Mouse (Mus musculus) neural tube, embryonic 15.5 days (tissue): ENCODE measurements around the gene Yars. TPM values are rescaled to one million over a fixed set of nuclear protein-coding genes. Genes with fewer than 3 reads are reported as not detected.

ENCODE experiments used
- ATAC-seq: fragments of 200-750 bp; cut with Nextera tagmentation; 2 replicates; pipeline ENCODE4 v1.8.0; 2017; ENCODE audit warnings: mild to moderate bottlenecking, moderate TSS enrichment, moderate library complexity; ENCODE audit not compliant: low FRiP score
- H3K27ac ChIP-seq: fragments of 300-500 bp; sonication (generic); replicated peaks from 2 replicates; pipeline ENCODE4 v1.5.1; 2015; ENCODE audit warnings: mild to moderate bottlenecking, inconsistent platforms
- H3K27me3 ChIP-seq: fragments of 300-500 bp; sonication (generic); replicated peaks from 2 replicates; pipeline ENCODE4 v1.6.1; 2015; ENCODE audit warnings: inconsistent platforms
- H3K36me3 ChIP-seq: fragments of 300-500 bp; sonication (generic); 2 replicates; pipeline ENCODE4 v1.6.1; 2015; ENCODE audit warnings: inconsistent platforms
- H3K4me1 ChIP-seq: fragments of 300-500 bp; sonication (generic); 2 replicates; pipeline ENCODE4 v1.6.1; 2015; ENCODE audit warnings: inconsistent platforms
- H3K4me2 ChIP-seq: fragments of 300-500 bp; sonication (generic); 2 replicates; pipeline ENCODE4 v1.6.1; 2015; ENCODE audit warnings: inconsistent platforms, mild to moderate bottlenecking, moderate library complexity
- H3K4me3 ChIP-seq: fragments of 300-500 bp; sonication (generic); replicated peaks from 2 replicates; pipeline ENCODE4 v1.5.1; 2015; ENCODE audit warnings: mild to moderate bottlenecking, inconsistent platforms
- H3K9ac ChIP-seq: fragments of 300-500 bp; sonication (generic); replicated peaks from 2 replicates; pipeline ENCODE4 v1.6.1; 2015; ENCODE audit warnings: mild to moderate bottlenecking, inconsistent platforms
- H3K9me3 ChIP-seq: fragments of 300-500 bp; sonication (generic); replicated peaks from 2 replicates; pipeline ENCODE4 v1.6.1; 2016; ENCODE audit warnings: inconsistent platforms
- whole genome bisulfite sequencing: fragments of 180-500 bp; shearing (Covaris S2); methylation state at CpG from one replicate; pipeline ENCODE4 v1.1.7; 2015; ENCODE audit warnings: mixed read lengths; 5-methylcytosine and 5-hydroxymethylcytosine counted together
- polyA plus RNA-seq: library from polyadenylated mRNA; unstranded; fragments of >200 nt; fragmentation: Nextera tagmentation; extraction: Ambion mirVana; gene quantifications from 2 replicates; pipeline ENCODE4 v1.2.1, GENCODE M21; 2015

The Yars gene
- polyA plus RNA-seq, 1 experiment from 2014 or later = 111 TPM

- Histone ChIP-seq H3K27ac (no peak overlapping the region), H3K9ac (no peak overlapping the region), H3K4me1 (peaks cover 12% of the 10 kb centered on the region), H3K4me3 (no peak overlapping the region), H3K36me3 (no peaks in the 10 kb centered on the region), H3K27me3 (no peaks in the 10 kb centered on the region), H3K9me3 (no peaks in the 10 kb centered on the region), H3K4me2 (no peak overlapping the region)
- WGBS = 17% methylated on average over 6 of the region's 6 CpGs
- no peak for ATAC-seq
Measured at GRCm38 (mm10) chr4:129260678-129261077, 71.1 kb downstream of the Yars start.

- H3K4me2 ChIP-seq = no peak within 1 kb of the TSS
- no peak for ATAC-seq
- peaks cover 12% of the 10 kb centered on the region for H3K4me1 ChIP-seq
- WGBS = 23% methylated on average over 2 of the region's 4 CpGs
- no peak within 1 kb of the TSS for H3K4me3 ChIP-seq
- H3K36me3 ChIP-seq = no peaks in the 10 kb centered on the region
- no peaks in the 10 kb centered on the region for H3K27me3 ChIP-seq
- H3K9ac ChIP-seq = no peak within 1 kb of the TSS
- H3K9me3 ChIP-seq = no peaks in the 10 kb centered on the region
- no peak within 1 kb of the TSS for H3K27ac ChIP-seq
Measured at GRCm38 (mm10) chr4:129261196-129261595, 71.6 kb downstream of the Yars start, which contains the start of gene C77080. Gene C77080, minus strand, starts transcription at chr4:129261404.

DNA sequence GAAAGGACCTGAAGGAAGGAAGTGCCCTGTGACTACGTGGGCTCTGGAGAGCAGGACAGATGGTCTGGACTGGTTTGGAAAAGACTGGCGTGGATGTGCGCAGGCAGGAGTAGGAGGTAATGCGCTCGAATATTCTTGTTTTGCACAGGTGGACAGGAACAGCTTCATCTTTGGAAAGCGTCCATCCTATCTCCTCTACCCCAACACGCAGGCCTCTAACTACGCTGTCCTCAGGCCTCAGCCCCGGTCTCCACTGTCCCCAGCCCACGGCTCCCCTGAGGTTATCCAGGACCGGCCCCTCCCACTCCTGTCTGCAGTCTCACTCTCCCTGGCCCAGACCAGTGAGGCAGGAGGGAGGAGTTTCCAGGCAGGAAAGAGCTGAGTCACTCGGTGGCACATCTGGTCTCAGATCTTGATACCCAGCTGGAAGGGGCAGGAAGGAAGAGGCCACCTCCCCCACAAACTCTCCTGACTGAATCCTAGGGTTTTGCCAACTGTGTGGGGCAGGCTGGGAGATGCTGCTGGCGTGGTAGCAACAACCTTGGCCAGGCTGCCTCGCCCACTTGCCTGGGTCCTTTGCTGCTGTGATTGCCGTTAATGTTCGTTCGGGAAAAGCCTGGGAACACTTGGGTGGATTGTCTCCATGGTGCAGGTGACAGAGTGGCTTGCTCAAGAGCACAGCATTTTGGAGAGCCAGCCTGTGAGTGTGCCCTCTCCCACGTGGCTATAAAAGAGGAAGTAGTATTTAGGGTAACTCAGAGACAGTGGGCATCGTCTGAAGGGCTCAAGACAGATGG lies 73.9 kb downstream of the Yars start:
- Histone ChIP-seq H3K4me1 (peaks cover 6% of the 10 kb centered on the region; the same call in 1 of the 2 replicates), H3K27ac (no peak overlapping the region; the same call in 1 of the 2 replicates), H3K4me2 (no peak overlapping the region), H3K27me3 (no peaks in the 10 kb centered on the region), H3K9ac (no peak overlapping the region), H3K4me3 (no peak overlapping the region), H3K36me3 (no peaks in the 10 kb centered on the region), H3K9me3 (no peaks in the 10 kb centered on the region)
- no peak for ATAC-seq
- 40% methylated on average over 19 of the region's 19 CpGs for WGBS

DNA sequence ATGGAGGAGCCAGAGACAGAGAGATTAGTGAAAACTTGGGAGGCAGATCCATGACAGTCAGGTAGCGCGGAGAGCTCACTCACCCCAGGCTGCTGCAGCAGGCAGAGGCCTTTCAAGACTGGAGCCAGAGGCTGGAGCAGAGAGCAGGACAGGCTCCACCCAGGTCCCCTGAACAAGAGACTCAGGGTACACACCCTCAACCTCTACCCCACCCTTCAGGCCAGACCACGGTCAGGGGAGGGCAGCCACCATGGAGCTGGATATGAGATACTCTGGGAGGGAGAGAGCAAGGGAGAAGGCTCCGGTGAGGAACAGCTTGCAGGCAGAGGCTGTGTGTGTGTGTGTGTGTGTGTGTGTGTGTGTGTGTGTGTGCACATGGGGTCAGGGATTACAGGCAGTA lies 76.6 kb downstream of the Yars start:
- Histone ChIP-seq H3K4me2 (no peak overlapping the region), H3K36me3 (no peaks in the 10 kb centered on the region), H3K9ac (no peak overlapping the region), H3K9me3 (no peaks in the 10 kb centered on the region), H3K4me3 (no peak overlapping the region), H3K4me1 (no peaks in the 10 kb centered on the region), H3K27ac (no peak overlapping the region), H3K27me3 (no peaks in the 10 kb centered on the region)
- WGBS = 89% methylated on average over 4 of the region's 4 CpGs
- ATAC-seq = no peak

- Histone ChIP-seq H3K36me3 (no peaks in the 10 kb centered on the region), H3K4me2 (no peak overlapping the region), H3K27ac (no peak overlapping the region), H3K9ac (no peak overlapping the region), H3K4me1 (no peaks in the 10 kb centered on the region), H3K27me3 (no peaks in the 10 kb centered on the region), H3K9me3 (no peaks in the 10 kb centered on the region), H3K4me3 (no peak overlapping the region)
- 65% methylated on average over 5 of the region's 5 CpGs for WGBS
- ATAC-seq = no peak
Measured at GRCm38 (mm10) chr4:129266821-129267220, 77.3 kb downstream of the Yars start.

DNA sequence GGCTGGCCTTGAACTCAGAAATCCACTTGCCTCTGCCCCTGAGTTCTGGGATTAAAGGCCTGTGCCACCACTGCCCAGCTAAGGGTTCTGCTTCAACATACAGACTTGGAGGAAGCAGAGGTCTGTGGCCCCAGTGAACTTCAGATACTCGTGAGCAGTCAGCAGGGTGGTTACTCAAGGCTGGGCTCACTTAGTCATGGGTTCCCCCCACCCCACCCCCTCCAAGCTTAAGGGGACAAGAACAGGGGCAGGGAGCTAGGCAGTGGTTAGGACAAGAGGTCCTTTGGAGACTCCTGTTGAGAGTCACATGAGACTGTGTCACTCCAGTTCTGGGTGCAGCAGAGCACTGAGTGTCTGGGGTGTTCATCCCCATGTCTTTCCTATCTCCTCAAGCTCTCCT lies 79.1 kb downstream of the Yars start:
- no peak overlapping the region for H3K9ac ChIP-seq
- H3K4me2 ChIP-seq = no peak overlapping the region
- H3K36me3 ChIP-seq = no peaks in the 10 kb centered on the region
- H3K4me1 ChIP-seq = no peaks in the 10 kb centered on the region
- H3K27ac ChIP-seq = no peak overlapping the region
- 79% methylated on average over 1 of the region's 1 CpGs for WGBS
- no peaks in the 10 kb centered on the region for H3K27me3 ChIP-seq
- no peak for ATAC-seq
- H3K4me3 ChIP-seq = no peak overlapping the region
- H3K9me3 ChIP-seq = no peaks in the 10 kb centered on the region

Other genes with a start within 250 kb of the Yars start
- gene Azin2, start 227.3 kb upstream of the Yars start, polyA plus RNA-seq = 20.3 and 20.7 TPM in 2 replicates
- gene Ak2, start 197.8 kb upstream of the Yars start, polyA plus RNA-seq = 90.2 and 120 TPM in 2 replicates
- 29.9 and 34.5 TPM in 2 replicates for gene Rnf19b, start 131.5 kb upstream of the Yars start, polyA plus RNA-seq
- gene Tmem54, start 84.2 kb upstream of the Yars start, polyA plus RNA-seq = 3.3 TPM in 1 of 2 replicates, not detected in the other
- 129 and 143 TPM in 2 replicates for gene Hpca, start 67.7 kb upstream of the Yars start, polyA plus RNA-seq
- 27.0 and 34.9 TPM in 2 replicates for gene Fndc5, start 52.8 kb upstream of the Yars start, polyA plus RNA-seq
- 16.7 TPM in 2 replicates for gene S100pbp, start within 50 bp of the Yars start, polyA plus RNA-seq
- gene C77080, start 71.6 kb downstream of the Yars start, polyA plus RNA-seq = 6.0 and 6.9 TPM in 2 replicates
- gene Sync, start 97.9 kb downstream of the Yars start, polyA plus RNA-seq = 2.7 and 2.9 TPM in 2 replicates
- 246 and 284 TPM in 2 replicates for gene Rbbp4, start 145.6 kb downstream of the Yars start, polyA plus RNA-seq
- 18.3 and 29.5 TPM in 2 replicates for gene Zbtb8os, start 145.9 kb downstream of the Yars start, polyA plus RNA-seq
- gene Zbtb8a, start 188.4 kb downstream of the Yars start, polyA plus RNA-seq = 18.2 and 20.2 TPM in 2 replicates